Mouse (Mus musculus) embryonic facial prominence, embryonic 13.5 days (tissue): ENCODE results near the gene Olfr531. TPM values are rescaled to one million over a fixed set of nuclear protein-coding genes. Genes with fewer than 3 reads are reported as not detected.

ENCODE experiments used
- ATAC-seq: fragments of 200-750 bp; cut with Nextera tagmentation; 2 replicates; pipeline ENCODE4 v1.8.0; 2017; ENCODE audit warnings: low read depth; ENCODE audit not compliant: insufficient number of reproducible peaks, insufficient read depth, low FRiP score, low TSS enrichment
- H3K27ac ChIP-seq: fragments of 300-500 bp; sonication (generic); 2 replicates; pipeline ENCODE4 v1.5.1; 2015; ENCODE audit warnings: moderate library complexity, mild to moderate bottlenecking, inconsistent platforms
- H3K27me3 ChIP-seq: fragments of 300-500 bp; sonication (generic); 2 replicates; pipeline ENCODE4 v1.6.1; 2015; ENCODE audit warnings: mild to moderate bottlenecking, inconsistent platforms
- H3K36me3 ChIP-seq: fragments of 300-500 bp; sonication (generic); 2 replicates; pipeline ENCODE4 v1.6.1; 2015; ENCODE audit warnings: mild to moderate bottlenecking, inconsistent platforms
- H3K4me1 ChIP-seq: fragments of 300-500 bp; sonication (generic); 2 replicates; pipeline ENCODE4 v1.6.1; 2015; ENCODE audit warnings: inconsistent platforms
- H3K4me2 ChIP-seq: fragments of 300-500 bp; sonication (generic); 2 replicates; pipeline ENCODE4 v1.6.1; 2015; ENCODE audit warnings: moderate library complexity, mild to moderate bottlenecking, inconsistent platforms
- H3K4me3 ChIP-seq: fragments of 300-500 bp; sonication (generic); 2 replicates; pipeline ENCODE4 v1.5.1; 2015; ENCODE audit warnings: mild to moderate bottlenecking, inconsistent platforms
- H3K9ac ChIP-seq: fragments of 300-500 bp; sonication (generic); 2 replicates; pipeline ENCODE4 v1.6.1; 2015; ENCODE audit warnings: mild to moderate bottlenecking, inconsistent platforms
- H3K9me3 ChIP-seq: fragments of 300-500 bp; sonication (generic); 2 replicates; pipeline ENCODE4 v1.6.1; 2016; ENCODE audit warnings: inconsistent platforms
- WGBS: fragments of 180-500 bp; shearing (Covaris S2); methylation state at CpG from one replicate; pipeline ENCODE4 v1.1.7; 2015; ENCODE audit warnings: mixed read lengths; 5-methylcytosine and 5-hydroxymethylcytosine counted together
- polyA plus RNA-seq: library from polyadenylated mRNA; unstranded; fragments of >200 nt; fragmentation: Nextera tagmentation; extraction: Ambion mirVana; gene quantifications from 2 replicates; pipeline ENCODE4 v1.2.1, GENCODE M21; 2015

Olfr531 gene
- not detected in 2 replicates for polyA plus RNA-seq

GRCm38 (mm10) chr7:140402818-140403217 is at the start of gene Olfr531:
Gene Olfr531 (minus strand): TSS chr7:140402918.
- Histone ChIP-seq H3K4me2 (no peak within 1 kb of the TSS), H3K36me3 (no peaks in the 10 kb centered on the region), H3K27me3 (no peaks in the 10 kb centered on the region), H3K27ac (no peak within 1 kb of the TSS), H3K9ac (no peak within 1 kb of the TSS), H3K9me3 (no peaks in the 10 kb centered on the region), H3K4me3 (no peak within 1 kb of the TSS), H3K4me1 (no peaks in the 10 kb centered on the region)
- WGBS = 83% methylated on average over 1 of the region's 1 CpGs
- no peak for ATAC-seq

GRCm38 (mm10) chr7:140443141-140443540 is 40.4 kb upstream of the Olfr531 start:
- H3K36me3 ChIP-seq = no peaks in the 10 kb centered on the region
- WGBS = 57% methylated on average over 1 of the region's 1 CpGs
- no peak for ATAC-seq
- H3K4me2 ChIP-seq = no peak overlapping the region
- H3K9me3 ChIP-seq = no peaks in the 10 kb centered on the region
- no peak overlapping the region for H3K27ac ChIP-seq
- no peak overlapping the region for H3K9ac ChIP-seq
- no peaks in the 10 kb centered on the region for H3K27me3 ChIP-seq
- no peaks in the 10 kb centered on the region for H3K4me1 ChIP-seq
- no peak overlapping the region for H3K4me3 ChIP-seq

GRCm38 (mm10) chr7:140421539-140421938 is 18.8 kb upstream of the Olfr531 start, which contains the start of gene Olfr532:
Gene Olfr532 (minus strand): TSS chr7:140421639.
- WGBS = 95% methylated on average over 1 of the region's 1 CpGs
- no peaks in the 10 kb centered on the region for H3K36me3 ChIP-seq

GRCm38 (mm10) chr7:140376911-140377310 is 25.8 kb downstream of the Olfr531 start:
- no peak for ATAC-seq
- no peaks in the 10 kb centered on the region for H3K9me3 ChIP-seq
- H3K4me2 ChIP-seq = no peak overlapping the region
- no peaks in the 10 kb centered on the region for H3K27me3 ChIP-seq
- no peaks in the 10 kb centered on the region for H3K4me1 ChIP-seq
- H3K27ac ChIP-seq = no peak overlapping the region
- no peak overlapping the region for H3K4me3 ChIP-seq
- H3K36me3 ChIP-seq = no peaks in the 10 kb centered on the region
- H3K9ac ChIP-seq = no peak overlapping the region
- 94% methylated on average over 2 of the region's 2 CpGs for WGBS

More at GRCm38 (mm10) chr7:140421539-140421938, 18.8 kb upstream of the Olfr531 start, which contains the start of gene Olfr532:
- Histone ChIP-seq H3K4me1 (no peaks in the 10 kb centered on the region), H3K27ac (no peak within 1 kb of the TSS), H3K9me3 (no peaks in the 10 kb centered on the region), H3K4me2 (no peak within 1 kb of the TSS), H3K4me3 (no peak within 1 kb of the TSS), H3K27me3 (no peaks in the 10 kb centered on the region), H3K9ac (no peak within 1 kb of the TSS)
- no peak for ATAC-seq

GRCm38 (mm10) chr7:140376231-140376630 is 26.5 kb downstream of the Olfr531 start, which contains the start of gene Olfr530:
Gene Olfr530 (minus strand): TSS chr7:140376331.
- Histone ChIP-seq H3K4me2 (no peak within 1 kb of the TSS), H3K4me3 (no peak within 1 kb of the TSS), H3K36me3 (no peaks in the 10 kb centered on the region), H3K9me3 (no peaks in the 10 kb centered on the region), H3K27me3 (no peaks in the 10 kb centered on the region), H3K4me1 (no peaks in the 10 kb centered on the region), H3K27ac (no peak within 1 kb of the TSS), H3K9ac (no peak within 1 kb of the TSS)
- ATAC-seq = no peak
- WGBS = 21% methylated on average over 1 of the region's 1 CpGs

- Histone ChIP-seq H3K9ac (no peak overlapping the region), H3K4me3 (no peak overlapping the region), H3K27me3 (no peaks in the 10 kb centered on the region), H3K36me3 (no peaks in the 10 kb centered on the region), H3K27ac (no peak overlapping the region), H3K4me1 (no peaks in the 10 kb centered on the region), H3K4me2 (no peak overlapping the region), H3K9me3 (no peaks in the 10 kb centered on the region)
- WGBS = 68% methylated on average over 4 of the region's 4 CpGs
- ATAC-seq = no peak
Observed at GRCm38 (mm10) chr7:140374300-140374699, 28.4 kb downstream of the Olfr531 start.

GRCm38 (mm10) chr7:140361571-140361970 is 41.1 kb downstream of the Olfr531 start, which contains the start of gene Olfr60:
Gene Olfr60 (minus strand): TSS chr7:140361671.
- no peaks in the 10 kb centered on the region for H3K36me3 ChIP-seq
- no peak for ATAC-seq
- no peak within 1 kb of the TSS for H3K4me2 ChIP-seq
- 59% methylated on average over 3 of the region's 3 CpGs for WGBS
- H3K27ac ChIP-seq = no peak within 1 kb of the TSS
- no peak within 1 kb of the TSS for H3K9ac ChIP-seq
- H3K9me3 ChIP-seq = no peaks in the 10 kb centered on the region
- H3K4me1 ChIP-seq = no peaks in the 10 kb centered on the region
- no peak within 1 kb of the TSS for H3K4me3 ChIP-seq
- H3K27me3 ChIP-seq = no peaks in the 10 kb centered on the region

Other genes starting within 250 kb of the Olfr531 start
- 0.72 TPM in 2 replicates for gene Sprn, start 248.0 kb downstream of the Olfr531 start, polyA plus RNA-seq
- gene Olfr522, start 238.2 kb downstream of the Olfr531 start, polyA plus RNA-seq = not detected in 2 replicates
- 0.07 TPM in 1 of 2 replicates, not detected in the other for gene Olfr523, start 229.7 kb downstream of the Olfr531 start, polyA plus RNA-seq
- not detected in 2 replicates for gene Olfr524, start 197.0 kb downstream of the Olfr531 start, polyA plus RNA-seq
- gene Cd163l1, start 184.7 kb downstream of the Olfr531 start, polyA plus RNA-seq = not detected in 2 replicates
- gene 5830411N06Rik, start 155.6 kb downstream of the Olfr531 start, polyA plus RNA-seq = not detected in 2 replicates
- not detected in 2 replicates for gene Olfr525, start 82.1 kb downstream of the Olfr531 start, polyA plus RNA-seq
- gene Olfr527, start 68.9 kb downstream of the Olfr531 start, polyA plus RNA-seq = not detected in 2 replicates
- gene Olfr60, start 41.2 kb downstream of the Olfr531 start, polyA plus RNA-seq = not detected in 2 replicates
- not detected in 2 replicates for gene Olfr530, start 26.6 kb downstream of the Olfr531 start, polyA plus RNA-seq
- gene Olfr532, start 18.7 kb upstream of the Olfr531 start, polyA plus RNA-seq = not detected in 2 replicates
- gene Olfr533, start 60.5 kb upstream of the Olfr531 start, polyA plus RNA-seq = not detected in 2 replicates
- not detected in 2 replicates for gene Olfr535, start 81.3 kb upstream of the Olfr531 start, polyA plus RNA-seq
- gene Olfr536, start 104.5 kb upstream of the Olfr531 start, polyA plus RNA-seq = not detected in 2 replicates
- gene Olfr538, start 165.0 kb upstream of the Olfr531 start, polyA plus RNA-seq = not detected in 2 replicates
- gene Olfr46, start 198.4 kb upstream of the Olfr531 start, polyA plus RNA-seq = not detected in 2 replicates
- not detected in 2 replicates for gene Olfr61, start 226.1 kb upstream of the Olfr531 start, polyA plus RNA-seq
- not detected in 2 replicates for gene Olfr53, start 243.5 kb upstream of the Olfr531 start, polyA plus RNA-seq